Mouse (Mus musculus): ENCODE data around the gene Fcrl5.

DNA sequence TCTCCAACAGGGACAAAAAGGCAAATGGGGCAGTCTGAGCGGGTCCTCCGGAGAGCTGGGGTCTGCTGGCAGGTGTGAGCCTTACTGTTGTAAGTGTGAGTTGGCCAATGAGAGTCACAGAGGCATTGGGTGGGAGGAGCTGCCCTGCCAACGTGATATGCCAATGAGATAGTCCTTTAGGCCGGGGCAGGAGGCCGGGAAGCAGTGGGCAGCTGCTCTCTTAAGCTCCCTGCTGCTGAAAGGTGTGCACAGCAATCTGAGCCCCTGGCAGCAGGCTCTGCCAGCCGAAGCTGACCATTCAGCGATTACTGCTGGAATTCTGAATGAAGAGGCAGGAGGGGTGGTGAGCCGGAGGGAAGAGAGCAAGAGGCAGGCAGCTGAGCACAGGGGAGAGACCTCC lies 105.1 kb downstream of the Fcrl5 start:
- no peak for TF ChIP-seq CTCF (IDR thresholded peaks at IDR 0.05; ENCODE audit: low read depth)
- no peak for TF ChIP-seq EP300 (optimal IDR thresholded peaks at IDR 0.05)

All from stomach, postnatal 0 days (tissue).